Mouse (Mus musculus): ENCODE data around the gene Ttc25. TPM values are rescaled to one million over a fixed set of nuclear protein-coding genes. Genes with fewer than 3 reads are reported as not detected.
"Not testable (repeated sequence)": the region's sequence is repeated elsewhere in the genome, so short reads cannot be mapped to it uniquely, and the experiment has no call there.

Ttc25 gene
- total RNA-seq, 2 experiments from 2014 or later = 0.60 to 1.5 TPM

DNA sequence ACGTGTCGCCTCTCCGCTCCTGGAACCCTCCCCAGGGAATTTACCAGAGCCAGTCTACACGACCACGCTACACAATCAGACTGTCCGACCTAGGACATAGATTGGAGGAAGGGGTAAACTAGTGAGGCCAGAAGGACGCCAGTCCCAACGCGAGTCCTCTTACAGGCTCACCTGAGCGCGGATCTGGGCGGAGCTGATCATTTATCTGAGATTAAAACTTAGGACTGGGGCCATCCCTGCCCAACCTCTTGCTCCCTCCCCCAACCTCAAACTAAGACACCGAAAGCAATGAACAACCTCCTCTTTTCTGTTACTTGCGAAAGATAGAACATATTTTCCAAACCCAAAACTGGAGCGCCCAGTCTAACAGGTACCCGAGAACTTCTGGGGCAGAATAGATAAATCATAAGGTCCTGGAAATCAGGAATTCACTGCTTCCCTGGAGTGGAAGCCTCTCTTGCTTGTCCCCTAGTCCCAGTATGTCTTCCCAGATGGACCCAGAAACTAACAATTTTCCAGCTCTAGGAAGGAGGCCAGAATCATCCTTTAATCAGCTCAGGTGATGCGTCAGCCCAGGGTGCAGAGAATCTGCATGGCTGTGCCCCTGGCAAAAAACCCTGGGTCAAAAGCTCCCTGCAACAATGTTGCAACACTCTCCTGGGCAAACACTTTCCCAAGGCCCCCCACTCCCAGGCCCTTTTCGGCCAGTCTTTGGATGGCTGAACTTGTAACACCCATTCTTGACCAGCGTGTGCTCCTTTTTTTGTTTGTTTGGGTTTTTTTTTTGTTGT is 16.8 kb upstream of the Ttc25 start:
- DNase-seq (ENCODE audit: low spot score in 2 of 2) = no peak

DNA sequence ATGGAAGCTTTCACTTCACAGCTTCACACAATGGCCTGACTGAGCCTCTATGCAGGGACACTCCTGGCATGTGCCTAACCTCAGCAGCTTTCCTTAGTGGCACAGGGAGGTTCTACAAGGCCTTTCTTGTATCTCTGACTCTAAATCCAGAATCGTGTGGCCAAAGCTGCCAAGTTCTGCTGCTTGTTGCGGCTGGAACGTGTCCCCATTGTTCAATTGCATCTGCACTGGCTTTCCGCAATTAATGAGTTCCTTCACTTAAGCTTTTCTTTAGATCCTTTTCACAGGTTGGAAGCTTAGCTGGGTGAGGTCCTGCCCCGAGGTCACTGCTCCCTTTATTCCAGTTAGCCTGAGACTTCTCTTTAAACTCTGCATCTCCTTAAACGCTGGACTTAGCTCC is 11.5 kb upstream of the Ttc25 start:
- DNase-seq (ENCODE audit: low spot score in 2 of 2) = no peak

DNA sequence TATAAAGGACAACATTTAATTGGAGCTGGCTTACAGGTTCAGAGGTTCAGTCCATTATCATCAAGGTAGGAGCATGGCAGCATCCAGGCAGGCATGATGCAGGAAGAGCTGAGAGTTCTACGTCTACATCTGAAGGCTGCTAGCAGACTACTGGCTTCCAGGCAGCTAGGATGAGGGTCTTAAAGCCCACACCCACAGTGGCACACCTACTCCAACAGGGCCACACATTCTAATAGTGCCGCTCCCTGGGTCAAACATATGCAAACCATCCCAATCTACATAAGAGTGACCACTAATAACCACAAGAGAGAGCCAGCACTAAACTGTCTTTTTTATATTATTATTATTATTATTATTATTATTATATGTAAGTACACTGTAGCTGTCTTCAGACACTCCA is 11.0 kb upstream of the Ttc25 start:
- not testable (repeated sequence) for DNase-seq (ENCODE audit: low spot score in 2 of 2)

DNA sequence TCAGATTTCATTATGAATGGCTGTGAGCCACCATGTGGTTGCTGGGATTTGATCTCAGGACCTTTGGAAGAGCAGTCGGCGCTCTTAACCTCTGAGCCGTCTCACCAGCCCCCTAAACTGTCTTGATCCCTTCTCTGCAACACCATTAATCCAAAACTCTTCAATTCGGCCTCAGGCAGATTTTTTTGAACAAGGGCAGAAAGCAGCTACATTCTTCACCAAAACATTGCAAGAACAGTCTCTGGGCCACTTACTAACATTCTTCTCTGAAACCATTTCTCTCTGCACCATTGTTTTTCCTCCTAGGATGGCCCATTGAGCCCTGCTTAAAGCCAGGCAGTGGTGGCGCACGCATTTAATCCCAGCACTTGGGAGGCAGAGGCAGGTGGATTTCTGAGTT is 10.6 kb upstream of the Ttc25 start:
- not testable (repeated sequence) for DNase-seq (ENCODE audit: low spot score in 2 of 2)

DNA sequence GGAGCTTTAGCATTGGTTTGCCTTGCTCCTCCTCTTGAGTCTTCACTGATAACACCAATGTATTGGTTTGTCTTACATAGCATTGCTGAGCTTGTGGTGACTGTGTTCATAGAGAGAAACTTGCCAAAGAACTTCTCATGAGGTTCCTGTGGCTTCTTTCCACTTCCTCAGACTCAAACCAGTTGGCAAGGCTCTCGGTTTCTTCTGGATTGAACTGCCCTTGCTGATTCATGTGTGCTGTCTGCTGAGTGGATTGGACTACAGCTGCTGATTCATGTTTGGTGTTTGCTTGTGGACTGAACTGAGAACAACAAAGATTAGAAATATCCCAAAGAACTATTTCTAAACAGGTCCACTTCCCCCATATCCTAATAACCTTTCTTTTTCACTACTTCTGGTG is 9.4 kb upstream of the Ttc25 start:
- no peak for DNase-seq (ENCODE audit: low spot score in 2 of 2)

DNA sequence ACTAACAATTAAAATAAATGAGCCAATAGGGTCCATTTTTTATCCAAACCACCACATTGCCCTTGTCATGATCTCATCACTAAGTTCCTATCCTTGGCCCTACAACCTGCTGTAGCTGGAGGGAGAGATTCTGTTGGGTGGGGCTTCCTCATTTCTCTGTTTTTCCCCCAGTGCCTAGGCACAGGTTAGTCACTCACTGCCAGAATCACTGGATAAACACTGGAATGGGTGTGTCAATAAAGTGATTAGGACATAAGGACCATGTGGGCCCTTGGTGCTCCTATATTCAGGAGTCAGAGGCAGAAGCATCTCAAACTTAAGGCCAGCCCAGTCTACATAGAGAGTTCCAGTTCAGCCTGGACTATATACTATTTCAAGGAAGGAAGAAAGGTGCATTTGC is 8.9 kb upstream of the Ttc25 start:
- DNase-seq (ENCODE audit: low spot score in 2 of 2) = no peak

DNA sequence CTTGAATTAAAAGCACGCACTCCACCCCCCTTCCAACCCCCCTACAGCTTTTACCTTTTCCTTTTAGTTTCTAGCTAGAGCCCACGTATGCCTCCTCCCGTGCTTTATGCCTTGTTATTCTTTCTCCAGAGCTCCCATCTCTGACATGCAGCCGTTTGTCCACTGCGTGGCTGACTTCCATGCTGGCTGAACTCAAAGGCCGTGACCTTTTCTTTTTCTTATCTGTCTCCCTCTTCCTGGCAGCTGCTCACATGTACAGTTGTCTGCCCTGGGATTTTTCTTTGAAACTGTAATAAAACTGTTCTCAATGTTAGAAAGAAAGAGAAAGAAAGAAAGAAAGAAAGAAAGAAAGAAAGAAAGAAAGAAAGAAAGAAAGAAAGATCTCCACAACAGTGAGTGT is 4.4 kb upstream of the Ttc25 start:
- no peak for DNase-seq (ENCODE audit: low spot score in 2 of 2)

DNA sequence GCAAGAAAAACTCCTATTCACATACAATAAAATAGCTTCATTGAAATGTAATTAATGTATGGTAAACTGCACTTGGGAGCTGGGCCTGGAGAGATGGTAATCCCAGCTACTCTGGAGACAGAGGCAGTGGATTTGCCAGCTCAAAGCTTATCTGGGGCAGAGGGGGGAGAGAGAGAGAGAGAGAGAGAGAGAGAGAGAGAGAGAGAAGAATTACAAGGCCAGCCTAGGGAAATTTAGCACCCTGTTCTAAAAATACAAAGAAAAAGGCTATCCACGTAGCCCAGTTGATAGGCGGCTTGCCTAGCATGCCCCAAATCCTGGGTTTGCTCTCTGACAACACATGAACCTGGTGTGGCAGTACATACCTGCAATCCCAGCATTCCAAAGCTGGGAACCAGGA is 3.8 kb upstream of the Ttc25 start:
- DNase-seq (ENCODE audit: low spot score in 2 of 2) = no peak

DNA sequence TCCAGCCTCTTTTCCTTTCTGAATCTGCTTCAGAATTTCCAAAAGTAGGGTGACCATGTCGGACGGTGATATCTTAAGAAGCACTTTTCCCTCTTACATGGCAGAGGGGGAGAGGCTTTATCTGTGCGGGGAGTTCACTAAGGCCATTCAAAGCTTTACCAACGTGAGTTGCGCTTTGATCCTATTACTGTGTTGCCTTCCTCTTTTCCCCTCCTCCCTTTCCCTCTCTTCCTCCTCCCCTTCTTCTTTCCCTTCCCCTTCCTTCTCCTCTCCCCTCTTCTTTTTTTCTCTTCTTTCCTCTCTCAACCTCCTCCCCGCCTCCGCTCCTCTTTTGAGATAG is 309 bp downstream of the Ttc25 start:
- no peak for DNase-seq (ENCODE audit: low spot score in 2 of 2)

DNA sequence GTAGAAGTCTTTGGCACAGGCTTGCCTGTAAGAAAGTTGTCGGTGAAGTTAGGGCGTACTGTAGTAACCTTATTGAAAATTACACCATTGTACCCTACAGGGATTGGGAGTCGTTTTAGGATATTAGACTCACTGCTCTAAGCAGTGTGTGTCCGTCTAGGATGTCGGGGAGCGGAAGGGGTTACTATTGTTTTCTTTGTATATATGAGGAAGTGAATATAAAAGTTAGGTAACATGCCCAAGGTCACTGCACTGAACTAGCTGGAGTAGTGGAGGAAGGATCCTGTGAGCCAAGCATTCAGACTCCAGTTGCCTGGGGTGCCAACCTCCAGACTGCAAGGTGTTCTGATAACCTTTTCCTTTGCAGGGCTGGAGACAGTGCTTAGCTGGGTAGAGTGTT is 1.5 kb downstream of the Ttc25 start:
- no peak for DNase-seq (ENCODE audit: low spot score in 2 of 2)

DNA sequence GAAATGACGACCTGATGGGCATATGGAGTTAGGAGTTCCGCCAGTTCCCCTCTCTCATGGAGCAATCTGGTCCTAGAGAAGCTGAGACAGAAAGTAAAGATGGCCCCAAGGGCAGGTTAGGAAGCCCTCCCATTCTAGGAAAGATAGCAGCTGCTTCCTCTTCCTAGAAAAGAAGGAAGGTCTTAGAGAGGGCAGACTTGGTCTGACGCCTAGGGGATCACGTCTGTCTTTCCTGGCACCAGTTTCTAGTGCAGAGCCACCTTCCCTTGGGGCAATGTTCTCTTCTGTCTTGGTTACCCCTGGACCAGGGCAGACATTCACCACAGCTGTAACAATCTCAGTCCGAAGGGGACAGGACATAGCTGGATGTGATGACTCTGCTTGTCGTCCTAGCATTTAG is 2.7 kb downstream of the Ttc25 start:
- DNase-seq (ENCODE audit: low spot score in 2 of 2) = no peak

DNA sequence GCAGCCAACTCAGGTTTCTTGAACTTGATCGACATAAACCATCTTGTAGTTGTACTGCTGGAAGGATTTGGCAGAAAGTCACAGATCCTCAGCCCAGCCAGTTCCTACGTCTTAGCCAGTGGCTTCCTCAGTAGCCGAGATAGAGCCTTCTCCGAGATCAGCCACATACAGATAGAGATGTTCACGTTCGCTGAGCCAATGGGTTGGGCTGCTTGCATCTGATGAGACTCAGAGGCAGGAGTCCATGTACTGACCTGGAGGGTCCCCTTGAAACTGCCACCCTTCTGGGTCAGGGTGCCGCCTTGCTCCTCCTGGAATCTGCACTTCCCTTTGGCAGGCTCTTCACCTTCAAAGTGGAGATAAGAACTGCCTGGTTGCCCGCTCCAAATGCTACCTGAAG is 4.1 kb downstream of the Ttc25 start:
- DNase-seq (ENCODE audit: low spot score in 2 of 2) = no peak

DNA sequence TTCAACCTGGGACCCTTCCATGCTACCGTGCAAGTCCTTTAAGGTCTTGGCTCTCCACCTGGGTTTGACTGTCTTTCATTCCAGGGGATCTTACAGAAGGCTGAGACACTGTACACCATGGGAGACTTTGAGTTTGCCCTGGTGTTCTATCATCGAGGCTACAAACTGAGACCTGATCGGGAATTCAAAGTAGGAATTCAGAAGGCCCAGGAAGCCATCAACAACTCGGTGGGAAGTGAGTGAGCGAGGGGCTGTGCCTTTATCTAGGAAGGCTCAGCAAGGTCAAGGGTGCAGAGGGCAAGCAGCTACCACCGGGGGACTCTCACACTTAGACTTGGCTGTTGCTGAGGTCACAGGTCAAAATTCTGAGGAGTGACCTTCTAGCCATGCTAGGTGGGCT is 4.7 kb downstream of the Ttc25 start:
- DNase-seq (ENCODE audit: low spot score in 2 of 2) = no peak

DNA sequence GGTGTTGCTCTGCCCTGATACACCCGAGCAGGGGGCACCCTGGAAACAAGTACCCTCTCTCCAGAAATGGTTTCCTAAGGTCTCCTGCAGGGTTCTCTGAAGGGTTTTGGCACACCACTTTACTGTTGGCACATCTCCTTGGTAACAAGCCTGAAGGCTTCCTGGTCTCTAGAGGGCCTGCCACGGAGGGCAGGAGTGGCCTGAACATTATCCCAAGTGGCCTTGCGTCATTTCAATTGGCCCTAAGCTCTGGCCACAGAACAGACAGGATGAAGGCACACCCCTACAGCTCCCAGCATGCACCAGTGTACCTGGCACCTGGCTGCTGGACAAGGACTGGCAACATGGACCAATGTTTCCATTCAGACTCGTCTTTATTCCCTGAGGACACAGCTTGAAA is 7.4 kb downstream of the Ttc25 start:
- no peak for DNase-seq (ENCODE audit: low spot score in 2 of 2)

DNA sequence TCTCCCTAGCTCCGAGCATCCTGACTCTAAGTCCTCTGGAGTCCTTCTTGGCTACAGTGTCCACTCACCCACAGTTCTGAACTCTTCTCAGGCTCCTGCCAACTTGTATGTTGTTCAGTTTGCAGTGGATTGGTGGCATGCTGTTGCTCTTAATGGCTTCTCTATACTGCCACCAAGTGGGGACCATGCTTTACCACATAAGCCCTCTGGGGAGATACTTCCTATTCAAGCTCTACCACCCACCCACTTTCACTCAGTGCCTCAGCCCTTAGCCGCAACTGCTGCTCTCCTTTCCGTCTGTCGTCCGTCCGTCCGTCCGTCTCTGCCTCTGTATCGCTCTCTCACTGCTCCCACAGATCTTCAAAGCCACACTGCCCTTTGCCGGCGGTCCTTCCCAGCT is 10.2 kb downstream of the Ttc25 start:
- peak; percentile 52 to 78 for DNase-seq (ENCODE audit: low spot score in 2 of 2)

DNA sequence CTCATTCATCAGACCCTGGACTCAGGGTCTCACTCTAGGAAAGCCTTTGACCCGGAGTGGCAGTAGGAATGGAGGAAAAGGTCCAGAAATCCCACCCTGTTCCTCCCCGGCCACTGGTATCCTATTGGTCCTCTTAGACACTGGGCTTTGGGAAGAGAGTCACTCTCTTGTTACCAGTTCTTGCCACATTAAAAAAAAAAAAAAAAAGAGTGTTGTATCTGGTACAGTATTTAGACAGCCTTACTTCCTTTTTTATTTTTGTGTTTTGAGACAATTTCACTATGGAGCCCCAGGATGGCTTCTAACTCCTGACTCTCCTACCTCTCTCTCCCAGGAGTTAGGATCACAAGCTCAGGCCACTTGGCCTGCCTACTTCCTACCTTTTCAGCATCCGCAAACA is 12.2 kb downstream of the Ttc25 start:
- no peak for DNase-seq (ENCODE audit: low spot score in 2 of 2)

DNA sequence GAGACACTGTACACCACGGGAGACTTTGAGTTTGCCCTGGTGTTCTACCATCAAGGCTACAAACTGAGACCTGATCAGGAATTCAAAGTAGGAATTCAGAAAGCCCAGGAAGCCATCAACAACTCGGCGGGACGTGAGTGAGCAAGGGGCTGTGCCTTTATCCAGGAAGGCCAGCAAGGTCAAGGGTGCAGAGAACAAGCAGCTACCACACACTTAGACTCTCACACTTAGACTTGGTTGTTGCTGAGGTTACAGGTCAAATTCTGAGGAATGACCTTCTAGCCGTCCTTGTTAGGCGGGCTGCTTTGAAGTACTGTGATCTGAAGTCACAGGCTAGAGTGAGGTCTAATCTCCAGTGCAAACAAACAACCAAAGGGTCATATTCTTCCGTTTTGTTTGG is 14.1 kb downstream of the Ttc25 start:
- no peak for DNase-seq (ENCODE audit: low spot score in 2 of 2)

DNA sequence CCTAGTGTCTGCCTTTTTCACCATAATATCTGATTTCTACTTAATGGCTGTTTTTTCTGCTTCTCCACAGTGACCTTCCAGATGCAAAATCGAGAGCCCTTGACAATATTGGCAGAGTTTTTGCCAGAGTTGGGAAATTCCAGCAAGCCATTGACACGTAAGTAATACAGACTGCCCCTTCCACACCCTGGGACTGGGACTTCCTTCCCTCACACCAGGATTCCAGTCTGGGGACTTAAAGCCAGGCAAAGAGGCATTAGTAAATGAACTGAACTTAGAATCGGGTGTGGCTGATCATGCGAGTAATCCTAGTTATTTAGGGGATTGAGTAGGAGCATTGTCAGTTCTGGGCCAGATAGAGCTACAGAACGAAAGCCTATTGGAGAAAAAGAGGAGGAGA is 16.3 kb downstream of the Ttc25 start:
- no peak for DNase-seq (ENCODE audit: low spot score in 2 of 2)

DNA sequence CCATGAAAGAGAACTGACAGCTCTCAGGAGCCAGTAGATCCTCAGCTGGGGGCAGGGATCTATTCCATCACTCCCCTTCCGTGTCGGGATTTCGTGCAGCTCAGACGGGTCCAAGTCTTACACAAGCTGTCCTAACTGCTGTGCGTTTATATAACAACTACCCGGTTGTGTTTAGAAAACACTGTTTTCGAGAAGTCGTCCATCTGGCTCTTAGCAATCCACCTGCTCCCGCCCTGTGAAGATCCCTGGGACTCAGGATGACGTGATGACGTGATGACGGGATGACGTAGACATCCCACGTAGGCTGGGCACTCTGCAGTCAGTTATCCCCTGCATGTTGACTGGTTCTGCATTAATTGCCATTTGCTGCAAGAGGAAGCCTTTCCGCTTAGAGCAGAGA is 18.9 kb downstream of the Ttc25 start:
- peak; percentile 56 to 76 for DNase-seq (ENCODE audit: low spot score in 2 of 2)

DNA sequence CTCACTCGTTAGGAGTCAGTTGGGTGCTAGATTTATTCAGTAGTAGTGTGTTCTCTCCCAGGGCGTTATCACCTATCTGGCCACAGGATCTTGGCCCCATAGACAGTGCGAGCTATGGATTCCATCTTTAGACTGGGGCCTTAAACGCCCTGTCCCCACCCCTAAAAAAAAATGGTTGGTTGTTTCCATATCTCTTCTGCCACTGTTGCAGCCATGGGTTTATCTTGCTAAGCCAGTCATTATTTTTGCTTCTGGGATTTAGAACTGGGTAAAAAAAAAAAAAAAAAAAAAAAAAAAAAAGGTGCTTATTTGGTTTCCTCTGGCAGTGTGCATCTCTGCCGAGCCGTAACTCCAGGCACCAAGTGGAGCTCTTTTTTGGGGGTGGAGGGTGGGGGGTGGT is 19.3 kb downstream of the Ttc25 start:
- no peak for DNase-seq (ENCODE audit: low spot score in 2 of 2)

DNA sequence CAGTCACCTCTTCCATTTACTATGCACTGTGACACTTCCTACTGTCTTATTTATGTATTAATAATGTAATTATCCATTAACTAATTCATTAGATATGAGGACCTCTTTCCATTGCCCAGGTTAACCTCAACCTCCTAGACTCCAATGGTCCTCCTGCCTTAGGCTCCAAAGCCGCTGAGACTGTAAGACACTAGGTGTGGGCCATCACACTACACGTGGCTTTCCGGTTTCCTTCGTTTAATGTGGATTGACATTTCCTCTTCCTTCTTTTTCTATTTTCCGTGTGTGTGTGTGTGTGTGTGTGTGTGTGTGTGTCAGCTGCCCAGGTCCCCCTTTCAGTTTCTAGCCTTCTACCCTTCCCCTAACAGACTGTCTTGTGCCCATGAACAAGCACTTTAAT is 21.8 kb downstream of the Ttc25 start:
- DNase-seq (ENCODE audit: low spot score in 2 of 2) = no peak

DNA sequence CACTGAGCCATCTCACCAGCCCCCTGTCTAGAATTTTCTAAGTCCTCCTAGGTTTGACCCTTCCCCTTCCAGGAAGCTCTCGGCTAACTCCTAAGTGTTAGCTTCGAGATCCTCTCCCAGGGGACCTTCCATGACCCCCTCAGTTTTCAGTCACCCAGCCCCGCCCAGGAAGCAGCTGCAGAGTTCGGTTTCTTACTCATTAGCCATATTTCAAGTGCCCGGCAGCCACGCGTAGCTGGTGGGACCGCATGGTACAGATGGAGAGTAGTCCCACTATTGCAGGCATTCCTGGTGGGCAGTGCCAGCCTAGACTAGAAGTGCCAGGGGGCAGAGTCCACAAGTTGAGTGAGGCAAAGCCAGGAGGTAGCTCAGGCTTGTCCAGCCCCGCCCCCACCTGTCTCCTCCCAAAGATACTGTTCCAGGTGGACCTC is 22.4 kb downstream of the Ttc25 start:
- no peak for DNase-seq (ENCODE audit: low spot score in 2 of 2)

DNA sequence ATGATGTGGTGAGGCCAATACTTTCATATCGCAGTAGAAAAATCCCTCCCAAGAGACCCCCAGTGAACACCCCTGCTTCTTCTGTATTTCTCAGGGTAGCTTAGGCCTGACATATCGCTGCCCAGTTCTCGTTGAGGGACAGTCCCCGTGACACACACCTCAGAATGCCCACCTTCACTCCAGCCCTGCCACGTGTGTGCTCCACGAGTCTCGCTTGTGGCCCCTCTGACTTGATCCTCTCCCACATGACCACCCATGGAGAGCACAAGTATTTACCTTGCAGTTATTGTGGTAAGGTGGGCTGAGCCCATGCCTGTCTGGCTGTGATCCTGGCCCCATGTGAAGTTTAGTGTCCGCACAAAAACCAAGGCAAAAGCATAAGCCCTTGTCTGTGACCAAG is 23.3 kb downstream of the Ttc25 start:
- no peak for DNase-seq (ENCODE audit: low spot score in 2 of 2)

DNA sequence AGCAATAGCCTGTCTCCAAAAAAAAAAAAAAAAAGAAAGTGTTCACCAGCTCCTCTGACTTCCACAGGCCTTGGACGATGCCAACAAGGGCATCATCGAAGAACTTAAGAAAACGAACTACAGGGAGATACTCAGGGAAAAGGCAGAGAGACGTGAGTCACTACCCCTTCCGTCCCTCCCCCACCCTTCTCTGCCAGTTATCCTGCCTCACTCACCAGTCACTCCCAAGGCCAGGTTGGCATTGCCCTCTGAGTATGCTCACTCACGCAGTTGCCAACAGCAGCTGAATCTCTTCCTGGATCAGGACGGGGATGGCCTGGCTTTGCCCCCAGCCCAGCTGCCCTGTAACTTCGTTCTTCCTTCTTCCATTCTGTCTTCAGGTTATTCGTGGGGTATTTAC is 24.4 kb downstream of the Ttc25 start:
- DNase-seq (ENCODE audit: low spot score in 2 of 2) = no peak

All from layer of hippocampus, postnatal 14 days (tissue).